Mouse (Mus musculus) MEL (cell line): ENCODE data around the gene Rassf8.

Source experiments
- CTCF ChIP-seq, 3 experiments: IDR thresholded peaks in 2 of 3; conservative IDR thresholded peaks in 1 of 3; 2 replicates each; pipeline ENCODE4 v1.5.1; 2011 to 2012; ENCODE audit warnings: low read length in 3 of 3, low read depth in 2 of 3, mild to moderate bottlenecking in 2 of 3, improper control_type of control experiment in 1 of 3, inconsistent platforms in 1 of 3, mixed read lengths in 1 of 3, moderate library complexity in 1 of 3; ENCODE audit not compliant: control insufficient read depth in 1 of 3, insufficient read depth in 1 of 3, poor library complexity in 1 of 3, severe bottlenecking in 1 of 3
- MAFK ChIP-seq: IDR thresholded peaks from 2 replicates; pipeline ENCODE4 v1.6.1; 2011; ENCODE audit warnings: low read depth, mild to moderate bottlenecking, low read length, improper control_type of control experiment, borderline replicate concordance
- MEF2A ChIP-seq: IDR thresholded peaks from 2 replicates; pipeline ENCODE4 v1.6.1; 2014; ENCODE audit warnings: low read depth, mild to moderate bottlenecking, inconsistent platforms, low read length, improper control_type of control experiment; ENCODE audit not compliant: poor library complexity, insufficient replicate concordance, severe bottlenecking; ENCODE audit errors: extremely low read depth
- NELFE ChIP-seq: IDR thresholded peaks from 2 replicates; pipeline ENCODE4 v1.6.1; 2011; ENCODE audit warnings: low read depth, low read length, improper control_type of control experiment
- POLR2A ChIP-seq, 2 experiments: IDR thresholded peaks; 2 replicates each; pipeline ENCODE4 v1.6.1; 2011 to 2012; ENCODE audit warnings: low read length in 2 of 2, mild to moderate bottlenecking in 2 of 2, control low read depth in 1 of 2, improper control_type of control experiment in 1 of 2, low read depth in 1 of 2, moderate library complexity in 1 of 2; ENCODE audit not compliant: control insufficient read depth in 1 of 2, insufficient read depth in 1 of 2, poor library complexity in 1 of 2

DNA sequence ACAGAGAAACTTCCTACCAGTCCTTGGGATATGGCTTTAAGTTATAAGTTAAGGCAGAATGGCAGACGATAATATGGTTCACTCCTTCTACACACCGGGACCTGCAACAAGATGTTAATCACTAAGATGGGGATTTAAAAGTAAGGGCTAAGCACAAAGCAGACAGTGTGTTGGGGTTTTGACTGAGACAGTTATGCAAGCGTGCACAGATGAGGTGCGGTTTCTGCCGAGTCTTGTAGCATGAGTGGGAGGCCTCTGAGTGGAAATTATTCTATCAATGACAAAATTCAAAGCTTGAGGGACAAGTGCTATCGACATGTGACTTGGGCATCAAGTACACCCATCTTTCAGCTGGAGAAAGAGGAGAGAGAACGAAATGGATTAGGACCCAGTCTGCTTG is 106.2 kb downstream of the Rassf8 start:
- TF ChIP-seq CTCF (IDR thresholded peaks at IDR 0.05 in 2 of 3, conservative IDR thresholded peaks at IDR 0.05 in 1 of 3; ENCODE audit: control insufficient read depth in 1 of 3, insufficient read depth in 1 of 3, low read depth in 2 of 3, low read length in 3 of 3, poor library complexity in 1 of 3, severe bottlenecking in 1 of 3): no peak
- TF ChIP-seq POLR2A (IDR thresholded peaks at IDR 0.05; ENCODE audit: control insufficient read depth in 1 of 2, insufficient read depth in 1 of 2, low read depth in 1 of 2, low read length in 2 of 2, poor library complexity in 1 of 2): no peak
- TF ChIP-seq NELFE: no peak
- TF ChIP-seq MEF2A: no peak
- no peak for TF ChIP-seq MAFK
